Mouse (Mus musculus) neural tube, embryonic 14.5 days (tissue): Measurements from ENCODE around the gene Slc15a3. TPM values are rescaled to one million over a fixed set of nuclear protein-coding genes. Genes with fewer than 3 reads are reported as not detected.

Source experiments
- ATAC-seq: fragments of 200-750 bp; cut with Nextera tagmentation; 2 replicates; pipeline ENCODE4 v1.8.0; 2017; ENCODE audit warnings: low read depth, mild to moderate bottlenecking, moderate TSS enrichment, moderate library complexity
- H3K27ac ChIP-seq: fragments of 300-500 bp; sonication (generic); 2 replicates; pipeline ENCODE4 v1.5.1; 2014; ENCODE audit warnings: low read depth, mild to moderate bottlenecking, control low read depth, low read length, moderate library complexity, mixed read lengths
- H3K27me3 ChIP-seq: fragments of 300-500 bp; sonication (generic); 2 replicates; pipeline ENCODE4 v1.6.1; 2014; ENCODE audit warnings: low read length; ENCODE audit not compliant: control insufficient read depth, insufficient read depth
- H3K36me3 ChIP-seq: fragments of 300-500 bp; sonication (generic); 2 replicates; pipeline ENCODE4 v1.6.1; 2014; ENCODE audit warnings: low read length, mixed read lengths; ENCODE audit not compliant: control insufficient read depth, insufficient read depth
- H3K4me1 ChIP-seq: fragments of 300-500 bp; sonication (generic); 2 replicates; pipeline ENCODE4 v1.6.1; 2014; ENCODE audit warnings: low read length; ENCODE audit not compliant: control insufficient read depth, insufficient read depth
- H3K4me2 ChIP-seq: fragments of 300-500 bp; sonication (generic); 2 replicates; pipeline ENCODE4 v1.6.1; 2014; ENCODE audit warnings: mild to moderate bottlenecking, low read depth, low read length, control low read depth
- H3K4me3 ChIP-seq: fragments of 300-500 bp; sonication (generic); 2 replicates; pipeline ENCODE4 v1.5.1; 2014; ENCODE audit warnings: low read depth, low read length, control low read depth, mixed read lengths
- H3K9ac ChIP-seq: fragments of 300-500 bp; sonication (generic); replicated peaks from 2 replicates; pipeline ENCODE4 v1.6.1; 2014; ENCODE audit warnings: low read depth, mild to moderate bottlenecking, control low read depth, low read length, mixed read lengths
- H3K9me3 ChIP-seq: fragments of 300-500 bp; sonication (generic); 2 replicates; pipeline ENCODE4 v1.6.1; 2016; ENCODE audit warnings: low read length; ENCODE audit not compliant: control insufficient read depth
- WGBS: fragments of 180-500 bp; shearing (Covaris S2); extraction: QIAGEN DNeasy Blood & Tissue Kit; methylation state at CpG from one replicate; pipeline ENCODE4 v1.1.7; 2014; 5-methylcytosine and 5-hydroxymethylcytosine counted together
- polyA plus RNA-seq: library from polyadenylated mRNA; unstranded; fragments of >200 nt; fragmentation: Nextera tagmentation; extraction: Ambion mirVana; gene quantifications from 2 replicates; pipeline ENCODE4 v1.2.1, GENCODE M21; 2014

Slc15a3 gene
- polyA plus RNA-seq, 1 experiment from 2014 or later, result 0.36 TPM

GRCm38 (mm10) chr19:10895708-10896107, 56.2 kb downstream of the Slc15a3 start:
- ATAC-seq, result no peak
- Histone ChIP-seq H3K9me3 (no peaks in the 10 kb centered on the region), H3K4me3 (peak overlapping the region; percentile 93), H3K27ac (peak overlapping the region; percentile 85), H3K27me3 (no peaks in the 10 kb centered on the region), H3K9ac (peak overlapping the region; percentile 83), H3K4me1 (peaks cover 11% of the 10 kb centered on the region), H3K4me2 (peak overlapping the region; percentile 70), H3K36me3 (peaks cover 20% of the 10 kb centered on the region)
- WGBS, result 2% methylated on average over 16 of the region's 16 CpGs

GRCm38 (mm10) chr19:10896849-10897248, 57.3 kb downstream of the Slc15a3 start:
- peak overlapping the region; percentile 70; the same call in 1 of the 2 replicates for H3K4me2 ChIP-seq
- no peaks in the 10 kb centered on the region for H3K9me3 ChIP-seq
- H3K4me3 ChIP-seq, result peak overlapping the region; percentile 93; the same call in 1 of the 2 replicates
- 88% methylated on average over 7 of the region's 7 CpGs for WGBS
- peaks cover 30% of the 10 kb centered on the region for H3K36me3 ChIP-seq
- peak overlapping the region; percentile 83; the same call in 1 of the 2 replicates for H3K9ac ChIP-seq
- peaks cover 11% of the 10 kb centered on the region for H3K4me1 ChIP-seq
- H3K27me3 ChIP-seq, result no peaks in the 10 kb centered on the region
- no peak for ATAC-seq
- no peak overlapping the region for H3K27ac ChIP-seq

GRCm38 (mm10) chr19:10897491-10897890, 58.0 kb downstream of the Slc15a3 start:
- ATAC-seq, result no peak
- 92% methylated on average over 8 of the region's 8 CpGs for WGBS

GRCm38 (mm10) chr19:10900315-10900714, 60.8 kb downstream of the Slc15a3 start:
- Histone ChIP-seq H3K4me1 (peaks cover 9% of the 10 kb centered on the region), H3K4me3 (no peak overlapping the region), H3K27ac (no peak overlapping the region), H3K9me3 (no peaks in the 10 kb centered on the region), H3K27me3 (no peaks in the 10 kb centered on the region), H3K9ac (no peak overlapping the region), H3K36me3 (peaks cover 57% of the 10 kb centered on the region), H3K4me2 (no peak overlapping the region)
- 90% methylated on average over 6 of the region's 6 CpGs for WGBS
- ATAC-seq, result no peak

More at GRCm38 (mm10) chr19:10897491-10897890, 58.0 kb downstream of the Slc15a3 start:
- no peak overlapping the region for H3K4me3 ChIP-seq
- H3K27ac ChIP-seq, result no peak overlapping the region
- peaks cover 11% of the 10 kb centered on the region for H3K4me1 ChIP-seq
- no peaks in the 10 kb centered on the region for H3K27me3 ChIP-seq
- no peaks in the 10 kb centered on the region for H3K9me3 ChIP-seq
- H3K4me2 ChIP-seq, result no peak overlapping the region
- H3K9ac ChIP-seq, result no peak overlapping the region
- H3K36me3 ChIP-seq, result peaks cover 36% of the 10 kb centered on the region

- Histone ChIP-seq H3K36me3 (peaks cover 62% of the 10 kb centered on the region), H3K4me1 (peaks cover 9% of the 10 kb centered on the region), H3K9ac (no peak overlapping the region), H3K4me3 (no peak overlapping the region), H3K27ac (no peak overlapping the region), H3K27me3 (no peaks in the 10 kb centered on the region), H3K9me3 (no peaks in the 10 kb centered on the region), H3K4me2 (no peak overlapping the region)
- 92% methylated on average over 5 of the region's 5 CpGs for WGBS
- ATAC-seq, result no peak
Measured at GRCm38 (mm10) chr19:10901046-10901445, 61.5 kb downstream of the Slc15a3 start.

GRCm38 (mm10) chr19:10904512-10904911, 65.0 kb downstream of the Slc15a3 start:
- Histone ChIP-seq H3K9me3 (no peaks in the 10 kb centered on the region), H3K27me3 (no peaks in the 10 kb centered on the region), H3K9ac (no peak overlapping the region), H3K4me3 (no peak overlapping the region), H3K4me2 (no peak overlapping the region), H3K4me1 (no peaks in the 10 kb centered on the region), H3K36me3 (peaks cover 64% of the 10 kb centered on the region), H3K27ac (no peak overlapping the region)
- ATAC-seq, result no peak
- 94% methylated on average over 5 of the region's 5 CpGs for WGBS

- peak; percentile 44; the same call in 1 of the 2 replicates for ATAC-seq
Measured at GRCm38 (mm10) chr19:10904927-10905727, 65.6 kb downstream of the Slc15a3 start.

GRCm38 (mm10) chr19:10905728-10906000, 66.1 kb downstream of the Slc15a3 start:
- H3K27me3 ChIP-seq, result no peaks in the 10 kb centered on the region
- H3K4me3 ChIP-seq, result no peak overlapping the region
- H3K27ac ChIP-seq, result no peak overlapping the region
- no peak overlapping the region for H3K9ac ChIP-seq
- ATAC-seq, result no peak
- H3K4me1 ChIP-seq, result no peaks in the 10 kb centered on the region
- no peak overlapping the region for H3K4me2 ChIP-seq
- H3K36me3 ChIP-seq, result peaks cover 52% of the 10 kb centered on the region
- 92% methylated on average over 5 of the region's 5 CpGs for WGBS
- H3K9me3 ChIP-seq, result no peaks in the 10 kb centered on the region

More at GRCm38 (mm10) chr19:10904927-10905727, 65.6 kb downstream of the Slc15a3 start:
- no peaks in the 10 kb centered on the region for H3K27me3 ChIP-seq
- H3K9me3 ChIP-seq, result no peaks in the 10 kb centered on the region
- no peak overlapping the region for H3K4me2 ChIP-seq
- no peak overlapping the region for H3K27ac ChIP-seq
- H3K4me1 ChIP-seq, result no peaks in the 10 kb centered on the region
- no peak overlapping the region for H3K4me3 ChIP-seq
- H3K36me3 ChIP-seq, result peaks cover 58% of the 10 kb centered on the region
- WGBS, result 58% methylated on average over 7 of the region's 7 CpGs
- no peak overlapping the region for H3K9ac ChIP-seq

GRCm38 (mm10) chr19:10907891-10908290, 68.4 kb downstream of the Slc15a3 start:
- Histone ChIP-seq H3K4me1 (no peaks in the 10 kb centered on the region), H3K27me3 (no peaks in the 10 kb centered on the region), H3K9ac (no peak overlapping the region), H3K36me3 (peaks cover 32% of the 10 kb centered on the region), H3K27ac (no peak overlapping the region), H3K9me3 (no peaks in the 10 kb centered on the region), H3K4me2 (no peak overlapping the region), H3K4me3 (no peak overlapping the region)
- peak; percentile 67; the same call in 1 of the 2 replicates for ATAC-seq
- WGBS, result 61% methylated on average over 3 of the region's 3 CpGs
